Mouse (Mus musculus) megakaryocyte, embryonic 14.5 days (primary cell): ENCODE measurements at regions not wholly inside any gene's neighbourhood (a gene's known extent, or its start where the extent isn't known, plus 50 kb on each side); places are given as distances from the start of the nearest gene placed in this dataset.

Source experiments
- FLI1 ChIP-seq: IDR thresholded peaks from 2 replicates; pipeline ENCODE4 v1.6.1; 2012; ENCODE audit warnings: low read length, inconsistent platforms, mixed read lengths
- GATA1 ChIP-seq: IDR thresholded peaks from 3 replicates; pipeline ENCODE4 v1.6.1; 2012; ENCODE audit warnings: mixed read lengths, low read length, inconsistent platforms, borderline replicate concordance

DNA sequence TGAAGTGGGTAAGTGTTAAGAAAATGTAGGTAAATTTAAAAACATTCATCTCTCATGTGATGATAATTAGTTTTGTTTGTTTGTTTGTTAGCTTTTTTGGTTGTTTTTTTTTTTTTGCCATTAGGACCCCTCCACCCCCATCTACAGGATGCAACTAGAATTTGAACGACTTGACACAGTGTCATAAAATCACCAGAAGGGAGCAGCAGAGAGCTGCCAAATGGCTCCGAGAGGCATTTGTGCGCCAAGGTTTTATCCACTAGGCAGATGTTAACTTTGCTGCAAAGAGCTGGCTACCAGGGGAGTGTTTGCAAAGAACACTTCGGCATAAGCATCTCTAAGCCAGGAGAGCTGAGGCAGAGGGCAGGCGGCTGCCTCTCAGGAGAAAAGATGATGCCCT lies 72.7 kb upstream of the Acpp start:
- TF ChIP-seq FLI1, result no peak
- no peak for TF ChIP-seq GATA1
